Mouse (Mus musculus) gastrocnemius, adult 2 months (tissue): ENCODE results near the gene Nfkb1. TPM values are rescaled to one million over a fixed set of nuclear protein-coding genes. Genes with fewer than 3 reads are reported as not detected.

Experiments used
- DNase-seq: peaks from one replicate; pipeline ENCODE4 v3.0.0; 2022
- H3K27ac ChIP-seq: fragments of 200-600 bp; 2 replicates; pipeline ENCODE4 v1.8.1; 2022; ENCODE audit warnings: mild to moderate bottlenecking
- H3K4me3 ChIP-seq: fragments of 200-600 bp; 2 replicates; pipeline ENCODE4 v1.8.1; 2022; ENCODE audit warnings: mild to moderate bottlenecking, moderate library complexity
- CTCF ChIP-seq: fragments of 200-600 bp; IDR thresholded peaks from 2 replicates; pipeline ENCODE4 v1.8.1; 2022; ENCODE audit warnings: antibody characterized with exemption, mild to moderate bottlenecking, moderate library complexity
- intact Hi-C: fragments of 180-260 bp; cut with DNase I; formaldehyde crosslinking; loops from one replicate; pipeline ENCODE4 v1.15.1; 2025
- total RNA-seq, 2 experiments: library from RNA; stranded (reverse); gene quantifications; 2 replicates each; pipeline ENCODE4 v1.2.3; 2021

Nfkb1 gene
- total RNA-seq, 2 experiments from 2014 or later = 19.9 to 22.1 TPM

DNA sequence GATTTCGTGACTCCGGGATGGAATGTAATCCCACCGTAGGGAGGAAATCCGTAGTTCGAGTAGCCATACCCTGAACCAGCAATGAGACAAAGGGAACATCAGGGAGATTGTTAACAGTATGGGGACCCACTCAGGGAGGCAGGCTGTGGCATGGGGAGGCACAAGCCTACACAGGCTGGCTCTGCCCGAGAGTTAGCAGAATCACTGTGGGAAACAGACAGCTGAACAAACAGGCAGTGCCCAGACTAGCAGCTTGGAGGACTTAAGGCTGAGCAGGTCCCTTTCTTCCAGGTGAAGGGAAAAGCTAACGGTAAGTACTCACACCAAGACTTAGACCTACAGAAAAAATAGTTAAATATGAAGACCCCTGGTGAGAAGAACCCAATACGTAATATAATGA, 84.8 kb downstream of the Nfkb1 start:
- no peak overlapping the region for H3K4me3 ChIP-seq
- no peak for TF ChIP-seq CTCF
- no peak for DNase-seq
- no peak overlapping the region for H3K27ac ChIP-seq
- intact Hi-C loops = no loop called here

DNA sequence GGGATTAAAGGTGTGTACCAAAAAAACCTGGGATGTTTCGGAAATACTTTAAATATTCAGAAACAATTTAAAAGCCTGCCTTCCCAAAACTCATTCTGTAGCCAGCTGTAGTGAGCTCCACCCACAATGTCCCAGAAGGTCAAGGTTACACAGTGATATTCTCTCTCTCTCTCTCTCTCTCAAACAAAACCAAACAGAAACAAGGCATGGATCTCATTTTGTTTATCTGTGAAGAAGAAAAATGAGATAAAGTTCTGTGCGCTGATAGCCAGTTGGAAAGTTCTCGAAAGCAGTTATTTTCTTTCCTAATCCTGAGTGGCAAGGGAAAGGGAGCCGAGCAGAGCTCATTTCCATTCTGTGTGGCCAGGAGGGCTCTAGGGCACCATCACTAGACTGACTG, 85.9 kb downstream of the Nfkb1 start:
- no peak for DNase-seq
- Histone ChIP-seq H3K27ac (no peak overlapping the region), H3K4me3 (no peak overlapping the region)
- intact Hi-C loops = no loop called here
- no peak for TF ChIP-seq CTCF

GRCm38 (mm10) chr3:135604626-135605417, 86.5 kb downstream of the Nfkb1 start:
- no peak for DNase-seq
- no peak overlapping the region for H3K4me3 ChIP-seq
- no peak overlapping the region for H3K27ac ChIP-seq
- intact Hi-C loops = no loop called here
- TF ChIP-seq CTCF = no peak

DNA sequence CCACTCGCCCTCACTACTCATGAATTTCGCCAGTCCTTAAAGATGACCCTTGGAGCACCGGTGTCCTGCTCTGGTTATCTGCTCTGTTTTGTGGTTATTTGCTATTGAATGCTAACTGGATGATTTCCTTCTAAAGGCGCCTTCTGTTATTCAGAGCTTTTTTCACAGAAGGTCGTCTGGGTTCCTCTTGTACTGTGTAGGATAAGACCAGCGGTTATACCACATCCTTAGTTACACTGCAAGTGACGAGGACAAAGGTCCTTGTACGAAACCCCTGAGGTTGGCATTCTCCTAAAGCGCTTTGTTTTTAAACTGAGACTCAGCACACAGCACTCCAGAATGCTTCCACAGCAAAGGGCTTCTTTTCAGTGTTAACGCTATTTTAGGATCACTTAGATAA, 88.6 kb downstream of the Nfkb1 start:
- Histone ChIP-seq H3K27ac (no peak overlapping the region), H3K4me3 (no peak overlapping the region)
- TF ChIP-seq CTCF = no peak
- intact Hi-C loops = no loop called here
- DNase-seq = no peak

DNA sequence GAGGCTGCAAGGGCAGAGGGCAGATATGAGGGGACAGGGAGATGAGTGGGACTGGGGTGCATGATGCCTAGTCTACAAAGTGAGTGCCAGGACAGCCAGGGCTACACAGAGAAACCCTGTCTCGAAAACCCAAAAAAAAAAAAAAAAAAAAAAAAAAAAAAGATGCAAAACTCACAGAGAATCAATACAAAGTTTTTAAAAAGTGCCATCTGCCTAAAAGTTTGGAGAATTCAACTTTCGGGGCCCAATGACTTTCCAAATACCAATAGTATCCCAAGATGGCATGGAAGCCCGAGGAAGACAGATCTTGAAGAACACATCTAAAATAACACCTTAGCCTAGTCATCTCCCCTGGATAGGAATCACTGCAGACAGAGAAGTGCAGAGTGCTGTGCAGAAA, 93.0 kb downstream of the Nfkb1 start:
- Histone ChIP-seq H3K27ac (no peak overlapping the region), H3K4me3 (no peak overlapping the region)
- intact Hi-C loops = no loop called here
- no peak for TF ChIP-seq CTCF
- no peak for DNase-seq

DNA sequence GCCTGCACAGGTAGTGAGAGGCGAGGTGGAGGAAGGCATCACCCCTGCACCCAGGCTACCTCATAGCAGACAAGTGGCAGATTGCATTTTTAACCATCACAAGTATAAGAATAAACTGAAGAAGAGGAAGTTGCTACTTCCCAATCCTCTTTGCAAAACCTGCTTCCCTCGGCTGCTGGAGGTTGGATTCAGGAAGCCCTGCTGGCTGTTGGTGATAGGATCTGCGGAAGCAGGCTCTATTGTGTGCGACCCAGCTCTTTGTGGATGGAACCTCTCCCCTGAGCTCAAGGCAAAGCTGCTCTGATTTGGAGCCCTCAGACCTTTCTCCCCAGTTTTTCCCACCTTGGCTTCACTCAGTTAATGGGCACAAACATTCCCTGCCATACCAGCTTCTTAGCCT, 94.3 kb downstream of the Nfkb1 start:
- no peak for DNase-seq
- TF ChIP-seq CTCF = no peak
- Histone ChIP-seq H3K4me3 (no peak overlapping the region), H3K27ac (peak overlapping the region; percentile 63)
- intact Hi-C loops = no loop called here

GRCm38 (mm10) chr3:135594238-135594917, 97.0 kb downstream of the Nfkb1 start:
- Histone ChIP-seq H3K27ac (no peak overlapping the region), H3K4me3 (no peak overlapping the region)
- intact Hi-C loops = no loop called here
- DNase-seq = no peak
- no peak for TF ChIP-seq CTCF

- Histone ChIP-seq H3K27ac (peak overlapping the region; percentile 8; the same call in 1 of the 2 replicates), H3K4me3 (no peak overlapping the region)
- intact Hi-C loops = no loop called here
- TF ChIP-seq CTCF = no peak
- DNase-seq = no peak
These were observed 99.3 kb downstream of the Nfkb1 start for GRCm38 (mm10) chr3:135592011-135592410.

- TF ChIP-seq CTCF = no peak
- intact Hi-C loops = no loop called here
These were observed 100.0 kb downstream of the Nfkb1 start for GRCm38 (mm10) chr3:135591376-135591775.

GRCm38 (mm10) chr3:135590471-135590870, 100.9 kb downstream of the Nfkb1 start:
- no peak overlapping the region for H3K4me3 ChIP-seq
- no peak overlapping the region for H3K27ac ChIP-seq
- intact Hi-C loops = no loop called here
- no peak for DNase-seq
- no peak for TF ChIP-seq CTCF

More at GRCm38 (mm10) chr3:135591376-135591775, 100.0 kb downstream of the Nfkb1 start:
- Histone ChIP-seq H3K4me3 (no peak overlapping the region), H3K27ac (no peak overlapping the region; the same call in 1 of the 2 replicates)
- DNase-seq = peak; percentile 51

- no peak overlapping the region for H3K4me3 ChIP-seq
- H3K27ac ChIP-seq = peak overlapping the region; percentile 59
- TF ChIP-seq CTCF = no peak
- intact Hi-C loops = no loop called here
- peak; percentile 36 for DNase-seq
These were observed 104.9 kb downstream of the Nfkb1 start for GRCm38 (mm10) chr3:135586471-135586880.

GRCm38 (mm10) chr3:135586060-135586459, 105.3 kb downstream of the Nfkb1 start:
- no peak overlapping the region for H3K4me3 ChIP-seq
- intact Hi-C loops = no loop called here
- TF ChIP-seq CTCF = no peak
- no peak for DNase-seq
- peak overlapping the region; percentile 59 for H3K27ac ChIP-seq

DNA sequence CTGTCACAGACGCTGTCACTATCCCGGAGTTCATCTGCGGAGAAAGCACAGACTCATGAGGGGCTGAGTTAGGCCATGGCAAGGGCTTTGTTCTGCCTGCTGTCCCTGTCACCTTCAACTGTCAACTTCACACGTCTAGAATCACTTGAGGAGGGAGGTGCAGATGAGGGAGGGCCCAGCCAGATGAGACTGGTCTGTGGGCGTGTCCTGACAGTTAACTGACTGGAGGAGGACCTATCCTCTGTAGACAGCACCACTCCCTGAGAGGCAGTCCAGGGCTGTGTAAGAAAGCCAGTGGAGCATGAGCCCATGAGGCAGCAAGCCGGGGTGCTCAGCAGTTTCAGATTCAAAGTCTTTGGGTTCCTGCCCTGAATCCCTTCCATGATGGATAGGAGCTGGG, 105.9 kb downstream of the Nfkb1 start:
- H3K27ac ChIP-seq = peak overlapping the region; percentile 46
- H3K4me3 ChIP-seq = no peak overlapping the region
- peak; percentile 24 for DNase-seq
- TF ChIP-seq CTCF = no peak
- intact Hi-C loops = no loop called here

DNA sequence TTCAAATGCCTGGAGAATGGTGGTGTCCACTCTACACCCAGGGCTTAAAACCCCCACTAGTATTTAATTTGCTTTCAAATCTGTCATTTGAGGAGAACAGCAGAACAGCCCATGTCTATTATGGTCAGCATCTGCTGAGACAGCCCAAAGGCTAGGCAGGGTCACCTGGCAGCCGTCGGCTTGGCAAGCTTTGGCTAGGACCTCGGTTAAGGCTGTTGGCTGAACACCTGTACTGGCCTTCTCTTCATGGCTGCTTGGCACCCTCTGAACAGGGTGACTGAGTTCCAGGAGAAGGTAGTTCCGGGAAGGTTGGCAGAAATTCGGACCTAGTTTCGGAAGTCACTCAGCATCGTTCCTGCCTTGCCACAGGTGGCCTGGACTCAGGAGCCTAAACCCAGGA, 109.1 kb downstream of the Nfkb1 start:
- intact Hi-C loops = loop anchor here (5.0 kb wide), 1 partner anchor 300 kb away; the partner anchor contains the start of gene Bdh2
- DNase-seq = peak; percentile 53
- TF ChIP-seq CTCF = no peak
- Histone ChIP-seq H3K4me3 (no peak overlapping the region), H3K27ac (peak overlapping the region; percentile 48; the same call in 1 of the 2 replicates)
